Mouse (Mus musculus): ENCODE results near the gene Gm42791.

DNA sequence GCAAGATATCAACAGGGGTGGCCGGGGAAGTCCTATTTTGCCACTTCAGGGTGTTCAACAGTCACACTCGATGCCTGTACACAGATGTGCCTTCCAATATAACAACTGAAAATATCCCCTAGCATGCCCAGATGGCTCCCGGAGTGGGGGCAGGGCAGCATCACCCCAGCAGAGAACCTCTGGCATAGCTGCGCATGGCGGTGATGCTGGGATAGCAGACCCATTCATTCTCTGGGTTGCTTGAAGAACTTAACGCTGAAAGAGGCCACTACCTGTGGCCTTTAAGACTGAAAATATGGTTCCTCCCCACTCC lies 7.8 kb upstream of the Gm42791 start:
- TF ChIP-seq CTCF (IDR thresholded peaks at IDR 0.05; ENCODE audit: control insufficient read depth, insufficient read depth, insufficient replicate concordance, low read depth, low read length) = no peak
- TF ChIP-seq POLR2A (IDR thresholded peaks at IDR 0.05; ENCODE audit: control insufficient read depth, low read depth, low read length) = no peak

Data from testis, adult 2 months (tissue).